Mouse (Mus musculus): ENCODE data around the gene Dkkl1. TPM values are rescaled to one million over a fixed set of nuclear protein-coding genes. Genes with fewer than 3 reads are reported as not detected.

Gene Dkkl1
- polyA plus RNA-seq, 1 experiment from 2014 or later, result 2.1 TPM

DNA sequence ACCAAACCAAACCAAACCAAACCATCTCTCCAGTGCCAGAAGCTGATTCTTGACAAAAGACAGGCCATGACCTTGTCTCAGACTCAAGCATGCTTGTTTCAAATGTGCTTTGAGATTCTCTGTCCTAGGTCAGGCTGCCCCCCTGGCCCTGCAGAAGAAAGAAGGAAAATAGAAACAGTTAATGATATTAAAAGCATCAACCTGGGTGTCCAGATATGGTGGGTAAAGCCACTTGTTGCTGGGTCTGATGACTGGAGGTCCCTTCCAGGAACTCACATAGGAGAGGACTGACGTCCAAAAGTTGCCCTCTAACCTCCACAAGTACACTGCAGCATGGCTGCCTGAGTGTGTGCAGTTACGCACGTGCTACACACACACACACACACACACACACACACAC lies 51.1 kb downstream of the Dkkl1 start:
- no peak overlapping the region for H3K27ac ChIP-seq (ENCODE audit: low read length)
- no peak overlapping the region for H3K4me2 ChIP-seq (ENCODE audit: low read depth, low read length)
- H3K9me3 ChIP-seq (replicated peaks; ENCODE audit: control insufficient read depth, low read length), result no peaks in the 10 kb centered on the region
- H3K9ac ChIP-seq (ENCODE audit: low read length), result no peak overlapping the region
- 91% methylated on average over 3 of the region's 3 CpGs for WGBS
- peaks cover 32% of the 10 kb centered on the region for H3K27me3 ChIP-seq (ENCODE audit: control insufficient read depth, insufficient read depth, low read length)
- H3K4me1 ChIP-seq (ENCODE audit: control insufficient read depth, insufficient read depth, low read length), result peaks cover 3% of the 10 kb centered on the region; the same call in 1 of the 2 replicates
- no peak for ATAC-seq (ENCODE audit: insufficient read depth, low FRiP score)
- no peaks in the 10 kb centered on the region for H3K36me3 ChIP-seq (ENCODE audit: control insufficient read depth, insufficient read depth, low read length)
- H3K4me3 ChIP-seq (replicated peaks; ENCODE audit: low read length), result no peak overlapping the region

DNA sequence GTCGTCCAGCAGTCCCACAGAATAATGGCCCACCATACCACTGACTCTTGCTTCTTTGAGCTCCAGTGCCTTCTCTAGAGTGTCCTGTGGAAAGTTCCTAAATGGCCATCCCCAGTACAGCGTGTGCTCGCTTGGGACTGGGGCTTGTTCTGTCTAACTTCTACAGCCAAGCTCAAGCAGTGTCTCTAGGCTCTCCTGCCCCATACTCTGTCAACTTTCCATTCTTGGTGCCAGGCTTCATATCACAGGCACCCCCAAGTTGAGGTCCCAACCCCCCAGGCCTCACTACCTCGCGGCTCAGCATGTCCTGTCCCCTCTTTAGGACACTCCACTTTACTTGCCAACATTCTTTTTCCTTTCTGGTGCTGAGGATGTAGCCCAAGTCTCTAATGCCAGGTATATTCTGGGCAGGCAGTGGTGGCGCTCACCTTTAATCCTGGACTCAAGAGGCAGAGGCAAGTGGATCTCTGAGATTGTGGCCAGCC lies 51.6 kb downstream of the Dkkl1 start:
- no peaks in the 10 kb centered on the region for H3K9me3 ChIP-seq (replicated peaks; ENCODE audit: control insufficient read depth, low read length)
- H3K4me3 ChIP-seq (replicated peaks; ENCODE audit: low read length), result no peak overlapping the region
- H3K4me1 ChIP-seq (ENCODE audit: control insufficient read depth, insufficient read depth, low read length), result peaks cover 3% of the 10 kb centered on the region
- 95% methylated on average over 6 of the region's 6 CpGs for WGBS
- no peak overlapping the region for H3K4me2 ChIP-seq (ENCODE audit: low read depth, low read length)
- H3K27me3 ChIP-seq (ENCODE audit: control insufficient read depth, insufficient read depth, low read length), result peaks cover 27% of the 10 kb centered on the region
- no peak overlapping the region for H3K9ac ChIP-seq (ENCODE audit: low read length)
- H3K36me3 ChIP-seq (ENCODE audit: control insufficient read depth, insufficient read depth, low read length), result no peaks in the 10 kb centered on the region
- H3K27ac ChIP-seq (ENCODE audit: low read length), result no peak overlapping the region
- no peak for ATAC-seq (ENCODE audit: insufficient read depth, low FRiP score)

DNA sequence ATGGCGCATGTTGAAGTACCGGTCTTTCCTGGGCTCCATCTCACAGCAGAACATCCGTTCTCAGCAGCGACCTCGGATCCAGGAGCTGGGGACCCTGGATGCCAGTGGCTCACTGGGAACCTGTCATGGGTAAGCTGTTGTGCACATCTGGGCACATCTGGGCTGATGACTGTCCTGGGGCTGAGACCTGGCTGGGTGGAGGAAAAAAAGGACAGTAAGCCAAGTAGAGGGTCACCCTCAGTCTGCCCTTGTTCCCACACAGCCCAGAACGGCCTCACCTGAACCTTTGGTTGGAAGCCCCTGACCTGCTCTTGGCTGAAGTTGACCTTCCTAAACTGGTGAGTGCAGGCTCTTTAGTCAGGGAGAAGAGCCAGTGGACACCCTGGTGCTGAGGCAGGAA lies 53.0 kb downstream of the Dkkl1 start:
- WGBS, result 92% methylated on average over 6 of the region's 6 CpGs
- no peak for ATAC-seq (ENCODE audit: insufficient read depth, low FRiP score)
- H3K9ac ChIP-seq (ENCODE audit: low read length), result no peak overlapping the region
- no peak overlapping the region for H3K4me3 ChIP-seq (replicated peaks; ENCODE audit: low read length)
- H3K4me1 ChIP-seq (ENCODE audit: control insufficient read depth, insufficient read depth, low read length), result peaks cover 9% of the 10 kb centered on the region
- no peaks in the 10 kb centered on the region for H3K9me3 ChIP-seq (replicated peaks; ENCODE audit: control insufficient read depth, low read length)
- peaks cover 14% of the 10 kb centered on the region for H3K27me3 ChIP-seq (ENCODE audit: control insufficient read depth, insufficient read depth, low read length)
- H3K4me2 ChIP-seq (ENCODE audit: low read depth, low read length), result no peak overlapping the region
- no peaks in the 10 kb centered on the region for H3K36me3 ChIP-seq (ENCODE audit: control insufficient read depth, insufficient read depth, low read length)
- no peak overlapping the region for H3K27ac ChIP-seq (ENCODE audit: low read length)

Small RNA genes lying within 50 kb of the gene (microRNA-seq; reads per million reads assigned to microRNA genes)
- gene Mir7055, result not detected

Other genes starting within 250 kb of the Dkkl1 start
- gene Cpt1c, start 237.3 kb downstream of the Dkkl1 start, polyA plus RNA-seq (2015; fragmentation: Nextera tagmentation; extraction: Ambion mirVana), result 19.9 and 23.4 TPM in 2 replicates
- gene Prmt1, start 225.6 kb downstream of the Dkkl1 start, polyA plus RNA-seq (2015; fragmentation: Nextera tagmentation; extraction: Ambion mirVana), result 302 and 324 TPM in 2 replicates
- gene Irf3, start 214.5 kb downstream of the Dkkl1 start, polyA plus RNA-seq (2015; fragmentation: Nextera tagmentation; extraction: Ambion mirVana), result 96.2 and 96.4 TPM in 2 replicates
- 43.8 and 45.8 TPM in 2 replicates for gene Bcl2l12, start 213.4 kb downstream of the Dkkl1 start, polyA plus RNA-seq (2015; fragmentation: Nextera tagmentation; extraction: Ambion mirVana)
- gene Scaf1, start 195.8 kb downstream of the Dkkl1 start, polyA plus RNA-seq (2015; fragmentation: Nextera tagmentation; extraction: Ambion mirVana), result 22.9 and 24.5 TPM in 2 replicates
- 63.6 and 68.0 TPM in 2 replicates for gene Rras, start 194.2 kb downstream of the Dkkl1 start, polyA plus RNA-seq (2015; fragmentation: Nextera tagmentation; extraction: Ambion mirVana)
- gene Prr12, start 159.3 kb downstream of the Dkkl1 start, polyA plus RNA-seq (2015; fragmentation: Nextera tagmentation; extraction: Ambion mirVana), result 8.3 and 8.7 TPM in 2 replicates
- 55.7 TPM in 2 replicates for gene Nosip, start 149.7 kb downstream of the Dkkl1 start, polyA plus RNA-seq (2015; fragmentation: Nextera tagmentation; extraction: Ambion mirVana)
- 24.7 and 27.4 TPM in 2 replicates for gene Prrg2, start 149.5 kb downstream of the Dkkl1 start, polyA plus RNA-seq (2015; fragmentation: Nextera tagmentation; extraction: Ambion mirVana)
- 388 and 395 TPM in 2 replicates for gene Rcn3, start 119.9 kb downstream of the Dkkl1 start, polyA plus RNA-seq (2015; fragmentation: Nextera tagmentation; extraction: Ambion mirVana)
- 138 and 149 TPM in 2 replicates for gene Fcgrt, start 108.3 kb downstream of the Dkkl1 start, polyA plus RNA-seq (2015; fragmentation: Nextera tagmentation; extraction: Ambion mirVana)
- gene Rps11, start 87.7 kb downstream of the Dkkl1 start, polyA plus RNA-seq (2015; fragmentation: Nextera tagmentation; extraction: Ambion mirVana), result 1,225 and 1,374 TPM in 2 replicates
- gene Rpl13a, start 83.4 kb downstream of the Dkkl1 start, polyA plus RNA-seq (2015; fragmentation: Nextera tagmentation; extraction: Ambion mirVana), result 1,102 and 1,332 TPM in 2 replicates
- gene Gm45713, start 75.9 kb downstream of the Dkkl1 start, polyA plus RNA-seq (2015; fragmentation: Nextera tagmentation; extraction: Ambion mirVana), result not detected in 2 replicates
- 2.2 and 2.8 TPM in 2 replicates for gene Flt3l, start 75.7 kb downstream of the Dkkl1 start, polyA plus RNA-seq (2015; fragmentation: Nextera tagmentation; extraction: Ambion mirVana)
- gene Pih1d1, start 57.8 kb downstream of the Dkkl1 start, polyA plus RNA-seq (2015; fragmentation: Nextera tagmentation; extraction: Ambion mirVana), result 81.0 and 81.9 TPM in 2 replicates
- gene Aldh16a1, start 57.6 kb downstream of the Dkkl1 start, polyA plus RNA-seq (2015; fragmentation: Nextera tagmentation; extraction: Ambion mirVana), result 39.5 and 49.2 TPM in 2 replicates
- gene Slc17a7, start 48.2 kb downstream of the Dkkl1 start, polyA plus RNA-seq (2015; fragmentation: Nextera tagmentation; extraction: Ambion mirVana), result 0.15 and 0.22 TPM in 2 replicates
- gene Gfy, start 32.6 kb downstream of the Dkkl1 start, polyA plus RNA-seq (2015; fragmentation: Nextera tagmentation; extraction: Ambion mirVana), result not detected in 2 replicates
- gene Pth2, start 31.2 kb downstream of the Dkkl1 start, polyA plus RNA-seq (2015; fragmentation: Nextera tagmentation; extraction: Ambion mirVana), result not detected in 2 replicates
- gene Ccdc155, start 7.3 kb downstream of the Dkkl1 start, polyA plus RNA-seq (2015; fragmentation: Nextera tagmentation; extraction: Ambion mirVana), result 0.55 and 1.5 TPM in 2 replicates
- 93.9 and 101 TPM in 2 replicates for gene Tead2, start 3.6 kb upstream of the Dkkl1 start, polyA plus RNA-seq (2015; fragmentation: Nextera tagmentation; extraction: Ambion mirVana)
- gene Cd37, start 27.0 kb upstream of the Dkkl1 start, polyA plus RNA-seq (2015; fragmentation: Nextera tagmentation; extraction: Ambion mirVana), result 2.7 and 5.0 TPM in 2 replicates
- gene Slc6a16, start 28.9 kb upstream of the Dkkl1 start, polyA plus RNA-seq (2015; fragmentation: Nextera tagmentation; extraction: Ambion mirVana), result not detected in 2 replicates
- not detected in 2 replicates for gene Slc6a21, start 65.4 kb upstream of the Dkkl1 start, polyA plus RNA-seq (2015; fragmentation: Nextera tagmentation; extraction: Ambion mirVana)
- gene Trpm4, start 121.6 kb upstream of the Dkkl1 start, polyA plus RNA-seq (2015; fragmentation: Nextera tagmentation; extraction: Ambion mirVana), result 30.1 and 32.2 TPM in 2 replicates
- 1.0 and 3.1 TPM in 2 replicates for gene Hrc, start 123.1 kb upstream of the Dkkl1 start, polyA plus RNA-seq (2015; fragmentation: Nextera tagmentation; extraction: Ambion mirVana)
- 5.5 and 6.3 TPM in 2 replicates for gene Ppfia3, start 154.9 kb upstream of the Dkkl1 start, polyA plus RNA-seq (2015; fragmentation: Nextera tagmentation; extraction: Ambion mirVana)
- 4.6 and 5.5 TPM in 2 replicates for gene Lin7b, start 158.4 kb upstream of the Dkkl1 start, polyA plus RNA-seq (2015; fragmentation: Nextera tagmentation; extraction: Ambion mirVana)
- 150 and 162 TPM in 2 replicates for gene Snrnp70, start 183.6 kb upstream of the Dkkl1 start, polyA plus RNA-seq (2015; fragmentation: Nextera tagmentation; extraction: Ambion mirVana)
- gene Kcna7, start 193.5 kb upstream of the Dkkl1 start, polyA plus RNA-seq (2015; fragmentation: Nextera tagmentation; extraction: Ambion mirVana), result 0.09 TPM in 1 of 2 replicates, not detected in the other
- 1.3 and 1.6 TPM in 2 replicates for gene Ntf5, start 201.5 kb upstream of the Dkkl1 start, polyA plus RNA-seq (2015; fragmentation: Nextera tagmentation; extraction: Ambion mirVana)
- not detected in 2 replicates for gene Lhb, start 208.7 kb upstream of the Dkkl1 start, polyA plus RNA-seq (2015; fragmentation: Nextera tagmentation; extraction: Ambion mirVana)
- gene Gys1, start 222.7 kb upstream of the Dkkl1 start, polyA plus RNA-seq (2015; fragmentation: Nextera tagmentation; extraction: Ambion mirVana), result 46.3 and 47.3 TPM in 2 replicates
- 115 and 118 TPM in 2 replicates for gene Ruvbl2, start 225.9 kb upstream of the Dkkl1 start, polyA plus RNA-seq (2015; fragmentation: Nextera tagmentation; extraction: Ambion mirVana)
- 4,462 and 4,467 TPM in 2 replicates for gene Ftl1, start 247.7 kb upstream of the Dkkl1 start, polyA plus RNA-seq (2015; fragmentation: Nextera tagmentation; extraction: Ambion mirVana)

All from stomach, embryonic 16.5 days (tissue).